Mouse (Mus musculus): ENCODE results near the gene Sec22a. TPM values are rescaled to one million over a fixed set of nuclear protein-coding genes. Genes with fewer than 3 reads are reported as not detected.
A peak's percentile ranks its signal among the peaks of the same experiment; 100 is the strongest.

Gene Sec22a
- total RNA-seq, 2 experiments from 2014 or later: 16.7 to 18.3 TPM

DNA sequence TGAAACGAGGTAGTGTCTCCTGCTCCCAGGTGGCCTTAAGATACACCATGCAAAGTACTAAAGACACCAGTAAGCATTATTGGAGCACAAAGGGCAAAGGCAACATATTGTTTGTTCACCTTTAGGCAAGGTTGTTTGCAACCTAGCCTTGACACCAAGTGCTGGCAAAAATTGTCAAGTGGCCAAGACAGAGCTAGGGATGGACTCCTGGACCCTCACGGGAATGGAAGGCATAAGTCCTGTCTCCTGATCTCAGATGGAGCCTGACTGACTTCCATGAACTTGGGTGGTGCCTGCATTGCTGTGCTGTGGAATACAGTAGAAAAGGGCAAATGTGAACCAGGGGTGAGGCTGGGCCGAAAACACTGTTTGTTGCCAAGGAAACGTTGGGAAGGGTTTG is 54.1 kb downstream of the Sec22a start:
- DNase-seq: no peak

DNA sequence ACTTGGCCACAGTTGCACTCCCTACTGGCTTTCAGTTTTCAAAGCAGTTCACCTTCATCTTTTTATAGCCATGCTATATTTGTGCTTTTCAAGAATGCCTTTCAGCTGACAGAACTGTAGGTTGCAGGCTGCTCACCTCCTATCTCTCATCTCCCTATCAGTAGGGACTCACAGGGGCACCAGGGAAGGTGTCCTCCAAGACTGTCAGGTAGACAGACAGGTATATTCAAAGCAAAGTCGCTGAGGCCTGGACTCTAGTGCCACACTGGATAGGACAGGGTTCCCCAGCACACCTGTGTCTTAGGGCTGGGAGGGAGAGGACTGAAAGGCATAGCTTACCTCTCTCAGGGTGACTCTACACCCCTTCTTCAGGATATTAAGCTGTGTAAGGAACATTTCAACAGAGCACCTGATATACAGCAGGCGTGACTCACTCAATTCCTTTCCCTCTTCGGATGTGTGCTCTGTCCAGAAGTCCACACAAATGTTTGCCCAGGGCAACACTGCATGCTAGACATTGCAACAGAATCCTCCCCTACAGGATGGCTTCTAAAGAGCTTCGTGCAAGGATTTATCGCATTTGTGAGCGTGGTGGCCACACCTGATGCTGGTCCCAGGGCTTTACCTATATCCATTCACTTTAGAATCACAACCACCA is 55.1 kb downstream of the Sec22a start:
- DNase-seq: no peak

DNA sequence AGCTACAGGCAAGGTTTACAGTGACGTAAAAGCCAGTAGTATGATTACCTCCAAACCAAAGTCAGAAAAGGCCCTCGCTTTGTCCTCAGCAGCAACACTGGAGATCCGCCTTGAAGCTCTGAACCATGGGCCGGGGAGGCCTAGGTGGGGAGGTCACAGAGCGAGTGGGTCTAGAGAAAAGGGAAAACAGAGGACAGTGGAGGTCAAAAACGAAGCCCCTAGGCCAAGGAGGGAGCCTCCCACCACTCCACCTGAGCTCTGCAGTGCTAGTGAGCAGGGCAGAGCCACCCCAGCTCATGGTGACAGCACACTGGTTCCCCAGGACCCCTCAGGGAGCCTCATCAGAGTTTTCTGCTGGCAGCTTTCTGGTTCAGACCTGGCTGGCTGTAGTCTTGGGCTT is 55.7 kb downstream of the Sec22a start:
- no peak for DNase-seq

DNA sequence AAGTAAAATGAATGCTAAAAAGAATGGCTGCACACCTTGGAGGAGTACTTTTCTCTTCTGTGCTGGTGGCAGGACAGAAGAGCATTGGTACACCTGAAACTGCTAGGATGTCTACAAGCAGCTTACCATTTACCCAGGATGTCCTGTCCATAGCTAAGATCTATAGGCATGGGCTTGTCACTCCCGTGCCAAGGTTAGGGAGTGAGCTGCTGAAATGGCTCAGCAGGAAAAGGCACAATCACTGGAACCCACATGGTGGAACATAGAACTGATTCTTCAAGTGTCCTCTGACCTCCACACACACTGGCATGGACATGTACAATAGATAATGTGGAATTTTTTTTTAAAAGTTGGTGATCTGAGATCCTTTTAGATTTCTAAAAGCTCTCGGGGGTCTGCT is 56.4 kb downstream of the Sec22a start:
- no peak for DNase-seq

DNA sequence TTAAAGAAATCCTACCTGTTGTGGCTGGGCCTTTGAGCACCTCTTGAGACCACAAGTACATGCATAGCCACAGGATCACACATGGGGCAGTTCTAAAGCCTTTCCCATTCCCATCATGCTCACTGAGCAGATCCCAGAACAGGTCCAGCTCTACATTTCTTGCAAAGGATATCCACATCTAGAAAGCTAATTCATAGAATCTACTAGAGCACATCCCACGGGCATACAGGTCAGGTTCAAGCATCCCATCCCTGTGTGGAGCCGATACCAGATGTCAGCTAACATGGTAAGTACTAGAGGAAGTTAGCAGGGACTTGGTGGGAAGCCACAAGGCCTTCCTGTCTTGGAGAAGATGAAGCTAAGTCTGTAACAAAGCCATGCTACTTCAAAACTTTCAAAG is 57.1 kb downstream of the Sec22a start:
- no peak for DNase-seq

DNA sequence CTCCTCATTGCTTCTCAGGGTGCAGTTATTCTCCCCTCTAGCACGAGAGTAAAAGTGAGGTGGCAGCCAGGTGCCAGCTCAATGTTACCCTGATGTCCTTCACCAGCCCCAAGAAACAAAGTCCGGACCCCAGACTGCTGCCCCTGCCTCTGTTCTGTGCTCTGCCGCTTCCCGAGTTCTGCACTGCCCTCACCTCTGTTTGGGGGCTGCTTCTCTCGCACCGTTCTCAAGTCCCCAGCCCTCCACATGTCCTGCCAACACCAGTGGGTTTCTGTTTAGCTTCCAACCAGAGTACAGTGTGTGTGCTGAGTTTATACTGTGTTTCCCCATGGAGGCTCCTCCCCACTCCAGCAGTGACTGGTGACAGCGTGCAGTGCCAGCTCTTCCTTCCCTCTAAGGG is 58.5 kb downstream of the Sec22a start:
- no peak for DNase-seq

DNA sequence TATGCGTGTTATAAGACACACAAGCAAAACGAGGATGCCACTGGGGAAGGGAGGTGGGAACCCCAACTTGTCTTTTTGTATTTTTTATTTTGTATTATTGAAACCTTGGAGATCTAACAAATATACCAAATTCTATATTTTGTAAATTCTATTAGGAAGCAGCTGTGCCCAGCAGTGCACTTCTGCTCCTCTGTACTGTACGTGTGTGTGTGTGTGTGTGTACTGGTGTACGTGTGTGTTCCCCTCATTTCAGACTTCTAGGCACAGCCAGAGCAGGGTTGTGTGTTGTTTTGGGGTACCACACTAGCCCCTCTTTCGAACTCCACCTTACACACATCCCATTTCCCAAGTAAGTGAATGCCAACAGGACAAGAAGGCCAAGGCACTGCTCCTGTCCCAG is 59.3 kb downstream of the Sec22a start:
- no peak for DNase-seq

DNA sequence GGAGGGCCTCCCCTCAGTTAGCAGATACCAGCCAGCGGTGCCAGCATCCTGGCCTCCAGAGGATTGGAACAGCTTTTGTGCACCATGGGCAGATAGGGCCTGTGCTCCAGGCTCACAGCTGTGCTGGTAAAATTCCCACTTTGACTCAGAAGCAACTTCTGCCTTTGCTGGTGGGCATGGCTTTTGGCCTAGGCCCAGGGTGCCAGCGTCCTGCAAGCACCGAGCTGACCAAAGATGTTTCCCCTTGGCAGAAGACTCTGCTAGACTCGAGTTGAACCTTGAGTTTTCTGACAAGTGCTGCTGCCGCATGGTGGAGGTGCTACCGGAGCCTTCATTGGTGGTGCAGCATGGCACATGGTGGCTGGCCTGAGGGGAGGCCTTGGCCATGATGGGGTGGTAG is 60.0 kb downstream of the Sec22a start:
- DNase-seq: no peak

DNA sequence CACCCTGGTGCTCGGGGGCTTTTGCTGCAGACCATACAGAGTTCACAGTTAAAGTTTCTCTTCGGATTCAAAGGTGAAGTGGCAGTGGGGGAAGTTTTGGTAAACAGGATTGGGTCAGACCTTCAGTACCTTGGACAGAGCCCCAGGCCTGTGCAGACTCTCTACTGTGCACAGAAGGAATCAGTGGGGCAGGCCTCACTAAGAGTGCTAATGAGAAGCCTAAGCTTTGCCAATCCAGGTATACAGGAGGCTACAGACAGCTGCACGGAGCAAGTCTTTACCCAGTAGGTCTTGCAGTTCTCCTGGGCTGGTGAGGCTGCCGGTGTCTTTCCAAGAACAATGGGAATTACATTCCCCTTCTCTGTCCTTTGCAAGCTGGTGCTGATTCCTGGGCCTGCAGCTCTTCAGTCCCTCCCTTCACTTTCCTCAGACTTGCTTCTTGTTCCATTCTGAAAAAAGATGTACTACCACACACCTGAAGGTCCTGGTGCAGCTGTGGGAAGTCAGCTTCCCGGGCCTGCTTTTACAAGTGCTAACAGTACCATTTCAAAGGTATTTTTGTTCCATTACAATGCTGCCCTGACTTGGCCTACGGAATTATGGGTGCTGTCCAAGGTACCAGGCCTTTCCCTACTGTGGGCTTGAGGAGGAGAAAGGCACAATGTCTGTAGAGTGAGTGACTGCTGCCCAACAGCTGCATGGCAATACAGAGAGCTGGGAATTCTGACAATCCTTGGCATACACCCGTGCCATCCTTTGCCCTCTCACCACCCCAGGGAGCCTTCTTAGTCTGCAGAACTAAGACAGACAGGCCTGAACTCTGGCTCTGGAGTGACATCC is 61.1 kb downstream of the Sec22a start:
- DNase-seq: peak; percentile 54

DNA sequence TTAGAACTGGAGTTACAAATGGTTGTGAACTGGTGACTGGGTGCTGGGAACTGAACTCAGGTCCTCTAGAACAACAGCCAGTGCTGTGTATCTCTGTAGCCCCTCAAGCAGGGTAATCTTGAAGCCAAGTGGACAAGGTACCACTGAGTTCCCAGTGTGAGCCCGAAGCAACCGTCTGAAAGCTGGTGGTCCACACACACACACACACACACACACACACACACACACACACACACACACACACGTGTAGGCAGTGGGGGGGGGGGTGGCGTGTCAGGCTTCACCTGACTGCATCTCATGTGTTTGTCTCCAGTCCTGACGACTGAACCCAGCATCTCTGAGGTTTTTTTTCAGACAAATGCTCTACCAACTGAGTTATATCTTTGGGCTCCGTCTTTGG is 63.6 kb downstream of the Sec22a start:
- no peak for DNase-seq

DNA sequence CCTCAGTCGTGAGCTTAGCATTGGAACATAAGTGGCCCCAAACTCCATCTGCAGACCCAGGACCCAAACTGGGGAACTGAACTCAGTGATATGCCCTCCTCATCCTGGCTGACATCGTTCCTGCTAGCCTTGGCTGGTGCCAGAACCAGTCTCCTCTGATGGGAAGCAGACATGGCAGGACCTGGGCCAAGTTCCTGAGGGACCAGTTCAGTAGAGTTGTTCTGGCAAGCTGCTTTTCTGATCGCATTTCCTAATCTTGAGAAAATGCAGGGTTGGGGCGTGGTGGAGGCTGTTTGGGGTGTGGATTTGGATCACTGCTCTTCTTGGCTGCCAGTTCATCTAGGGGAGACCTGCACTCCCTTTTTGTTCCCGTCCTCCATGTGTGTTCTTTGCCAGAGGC is 65.9 kb downstream of the Sec22a start:
- DNase-seq: peak; percentile 36

DNA sequence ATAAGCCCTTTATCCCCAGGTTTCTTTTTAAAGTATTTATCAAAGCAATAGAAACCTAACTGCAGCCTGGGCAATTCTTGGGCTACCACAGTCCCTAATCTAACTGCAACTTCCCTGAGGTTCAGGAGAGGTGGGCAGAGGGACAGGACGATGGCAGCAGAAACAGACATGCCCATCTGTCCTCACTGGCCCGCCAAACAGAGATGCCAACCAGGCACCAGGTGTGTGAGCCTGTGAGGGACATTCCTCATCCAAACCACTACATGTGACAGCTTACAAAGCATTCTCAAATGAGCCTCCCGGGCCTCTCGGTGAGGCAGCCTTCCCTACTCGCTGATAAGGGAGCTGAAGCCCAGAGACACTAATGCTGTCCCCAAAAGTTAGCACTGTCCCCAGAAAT is 76.5 kb downstream of the Sec22a start:
- no peak for DNase-seq

DNA sequence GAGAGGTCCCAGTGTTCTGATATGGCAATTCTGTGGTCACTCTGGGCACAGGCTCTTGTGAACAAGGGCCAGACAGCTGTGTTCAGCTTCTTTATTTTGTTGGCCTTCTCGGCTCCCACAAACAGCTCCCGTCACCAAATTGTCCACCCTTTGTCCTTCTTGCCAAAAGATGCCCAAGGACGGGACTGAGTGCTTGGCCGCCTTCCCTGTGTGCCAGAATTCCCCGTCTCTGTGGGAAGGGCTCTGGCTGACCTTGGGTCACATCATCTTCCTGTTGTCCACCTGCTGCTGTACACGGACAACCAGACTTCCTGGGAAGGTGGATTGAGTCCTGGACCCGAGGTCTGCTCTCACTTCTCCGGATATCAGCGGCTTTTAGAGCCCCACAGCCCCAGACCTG is 77.9 kb downstream of the Sec22a start:
- DNase-seq: no peak

DNA sequence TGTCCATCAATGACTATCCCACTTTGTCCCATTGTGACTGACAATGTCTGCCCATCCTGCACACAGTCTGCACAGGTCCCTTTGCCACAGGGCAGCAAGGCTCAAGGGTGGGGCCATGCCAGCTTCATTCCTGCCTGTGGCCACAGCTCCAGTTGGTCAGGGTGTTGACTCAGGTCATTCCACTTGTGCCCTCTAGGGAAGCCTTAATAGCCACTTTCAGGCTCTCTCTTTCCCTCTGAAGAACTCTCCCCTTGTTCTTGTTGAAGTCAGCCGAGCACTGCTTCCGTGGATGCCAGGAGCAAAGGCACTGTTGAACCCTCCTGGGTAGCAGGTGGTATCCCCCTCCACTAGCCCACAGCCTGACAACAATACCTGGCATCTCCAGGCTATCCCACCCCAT is 81.3 kb downstream of the Sec22a start:
- DNase-seq: no peak

DNA sequence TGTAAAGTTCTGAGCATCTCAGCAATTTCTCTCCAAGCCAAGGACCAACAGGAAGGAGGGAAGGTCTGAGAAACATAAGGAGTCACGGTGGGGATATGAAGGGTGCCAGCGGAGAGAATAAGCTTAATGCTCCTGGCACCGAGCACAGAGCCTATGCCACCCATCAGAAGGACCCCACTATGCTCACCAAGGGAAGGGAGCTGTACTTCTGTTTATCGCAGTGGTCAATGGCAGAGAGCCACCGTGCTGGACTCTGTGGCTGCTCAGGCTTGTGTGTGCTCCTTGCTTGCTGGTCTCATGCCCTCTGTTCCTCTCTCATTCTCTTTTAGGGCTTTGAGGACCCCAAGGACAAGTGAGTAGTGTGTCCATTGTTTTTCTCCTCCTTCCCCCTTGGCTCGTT is 85.6 kb downstream of the Sec22a start:
- DNase-seq: no peak

DNA sequence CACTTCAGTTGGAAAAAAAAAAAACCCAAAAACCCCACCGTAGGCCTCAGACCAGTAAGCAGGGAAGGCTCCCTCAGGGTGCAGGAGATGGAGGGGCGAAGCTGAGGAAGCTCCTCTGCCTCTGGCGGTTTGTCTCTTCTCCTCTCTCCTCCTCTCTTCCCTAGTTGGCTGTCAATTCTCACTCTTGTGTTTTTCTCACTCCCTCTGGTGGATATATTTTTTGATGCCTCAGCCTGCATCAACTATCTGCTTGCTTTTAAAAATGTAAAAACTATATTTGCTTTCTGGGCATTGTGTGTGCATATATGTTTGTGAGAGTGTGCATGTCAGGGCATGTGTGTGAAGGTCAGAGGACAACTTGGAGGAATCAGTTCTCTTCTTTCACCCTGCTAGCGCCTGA is 91.3 kb downstream of the Sec22a start:
- no peak for DNase-seq

DNA sequence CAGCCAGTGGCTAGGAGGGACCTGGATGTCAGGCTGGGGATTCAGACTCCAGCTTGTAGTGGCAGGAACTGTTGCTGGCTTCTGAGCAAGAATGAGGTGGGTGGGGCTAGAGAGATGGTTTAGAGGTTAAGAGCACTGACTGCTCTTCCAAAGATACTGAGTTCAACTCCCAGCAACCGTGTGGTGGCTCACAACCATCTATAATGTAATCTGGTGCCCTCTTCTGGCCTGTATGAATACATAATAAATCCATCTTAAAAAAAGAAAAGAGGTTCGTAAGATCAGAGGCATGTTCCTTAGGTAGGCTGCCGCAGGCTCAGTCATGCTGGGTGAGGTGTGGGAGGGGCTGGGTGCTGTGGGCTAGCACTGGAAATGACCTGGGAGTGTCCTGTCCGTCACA is 92.1 kb downstream of the Sec22a start:
- DNase-seq: no peak

DNA sequence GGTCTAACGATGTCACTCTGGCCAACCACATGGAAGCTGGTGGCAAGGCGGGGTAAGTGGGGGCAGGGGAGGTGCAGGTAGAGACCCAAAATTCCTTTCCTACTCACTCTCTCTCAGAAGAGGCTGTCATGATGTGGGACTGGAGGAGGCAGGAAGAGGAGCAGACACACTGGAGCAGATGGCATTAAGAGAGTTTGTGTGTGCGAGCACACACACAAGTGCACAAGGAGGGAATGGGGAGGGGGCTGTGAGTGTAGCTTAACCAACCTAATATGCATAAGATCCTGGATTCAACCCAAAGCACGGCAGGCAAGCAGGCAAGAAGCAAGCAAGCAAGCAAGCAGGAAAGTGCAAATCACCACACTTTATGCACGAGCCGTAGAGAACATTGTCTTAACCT is 92.8 kb downstream of the Sec22a start:
- no peak for DNase-seq

DNA sequence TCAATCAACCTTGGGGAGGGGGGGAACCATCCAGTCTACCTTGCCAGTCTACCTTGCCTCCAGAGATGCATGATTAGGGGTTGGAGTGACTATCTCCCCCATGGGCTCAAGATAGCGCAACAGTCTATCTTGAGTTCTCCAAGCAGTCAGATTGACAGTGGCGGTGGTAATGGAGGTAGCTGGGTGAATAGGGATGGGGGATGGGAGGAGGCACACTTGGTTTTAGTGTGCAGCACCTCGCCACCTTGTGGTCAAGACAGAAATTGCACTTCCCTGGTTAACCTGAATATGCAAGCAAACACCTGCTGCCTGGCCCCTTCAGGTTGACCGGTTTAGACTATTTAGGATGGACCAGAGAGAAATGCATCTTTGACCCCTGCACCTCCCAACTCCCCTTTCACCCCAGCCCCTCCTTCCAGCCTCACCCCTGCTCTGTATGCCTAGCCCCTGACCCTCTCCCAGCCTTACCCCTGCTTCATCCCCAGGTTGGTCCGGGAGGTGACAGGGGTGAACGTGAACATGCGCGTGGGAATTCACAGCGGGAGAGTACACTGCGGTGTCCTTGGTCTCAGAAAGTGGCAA is 93.3 kb downstream of the Sec22a start:
- DNase-seq: peak; percentile 91

Other genes starting within 250 kb of the Sec22a start
- gene Adcy5, start 209.0 kb downstream of the Sec22a start, total RNA-seq (2021): 10 to 100 TPM; 65.2 to 65.7 TPM
- 10 to 100 TPM; 12.4 to 13.2 TPM for gene Pdia5, start 127.0 kb upstream of the Sec22a start, total RNA-seq (2021)
- 1 to 10 TPM; 2.1 to 2.8 TPM for gene Sema5b, start 177.2 kb upstream of the Sec22a start, total RNA-seq (2021)

All from heart, postnatal 4 days (tissue).